Mouse (Mus musculus): Measurements from ENCODE around the gene Tubg1. TPM values are rescaled to one million over a fixed set of nuclear protein-coding genes. Genes with fewer than 3 reads are reported as not detected.
"Not testable (repeated sequence)": the region's sequence is repeated elsewhere in the genome, so short reads cannot be mapped to it uniquely, and the experiment has no call there.

The Tubg1 gene
- total RNA-seq, 2 experiments from 2014 or later: 45.7 to 49.2 TPM

GRCm38 (mm10) chr11:101095314-101096024 is 24.3 kb upstream of the Tubg1 start, which contains the start of gene Psmc3ip:
Gene Psmc3ip, minus strand, starts transcription at chr11:101095436.
- intact Hi-C loops (cut with DNase I): loop anchor here (2.0 kb wide), 1 partner anchor 81 kb away; no protein-coding TSS in a partner anchor

DNA sequence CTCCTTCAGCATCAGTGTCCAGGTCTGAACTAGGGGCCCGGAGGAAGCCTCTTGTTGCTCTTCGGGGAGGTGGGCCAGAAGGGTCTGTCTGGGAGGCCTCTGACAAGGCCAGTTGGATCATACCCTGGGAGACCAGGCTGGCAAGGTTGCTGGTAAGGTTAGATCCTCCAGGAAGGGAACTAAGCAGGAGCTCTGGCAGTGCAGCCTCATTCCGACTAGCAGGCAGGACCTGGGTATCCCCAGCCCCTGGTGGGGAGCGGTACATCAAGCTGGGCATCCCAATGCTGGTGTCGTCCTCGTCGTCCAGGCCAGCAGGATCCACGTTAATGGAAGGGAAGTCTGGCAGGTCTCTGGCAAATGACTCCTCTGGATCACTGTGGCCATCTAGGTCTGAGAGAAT is 21.5 kb upstream of the Tubg1 start:
- DNase-seq (ENCODE audit: low spot score in 2 of 2): no peak
- intact Hi-C loops (cut with DNase I): no loop called here

More at GRCm38 (mm10) chr11:101095314-101096024, 24.3 kb upstream of the Tubg1 start, which contains the start of gene Psmc3ip:
- peak; percentile 92 to 93 for DNase-seq (ENCODE audit: low spot score in 2 of 2)

DNA sequence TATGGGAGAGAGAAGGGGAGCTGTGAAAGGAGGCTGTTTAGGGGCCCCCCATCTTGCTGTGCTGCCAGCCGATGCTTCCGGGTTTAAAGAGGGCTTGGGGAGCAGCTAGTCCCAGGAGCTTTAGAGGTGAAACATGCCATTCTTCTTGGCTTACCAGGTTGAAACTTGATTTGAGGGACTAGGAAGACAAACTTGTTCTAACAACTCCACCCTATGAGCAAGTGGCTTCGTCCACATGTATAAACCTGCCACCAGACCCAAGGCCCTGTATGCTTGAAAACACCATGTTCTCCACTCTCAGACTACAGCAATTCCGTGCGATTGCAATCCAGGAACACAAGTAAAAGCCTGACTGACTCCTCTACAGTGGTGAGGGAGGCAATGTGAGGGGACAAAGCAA is 16.7 kb upstream of the Tubg1 start:
- intact Hi-C loops (cut with DNase I): no loop called here

GRCm38 (mm10) chr11:101109351-101109750 is 10.4 kb upstream of the Tubg1 start:
- intact Hi-C loops (cut with DNase I): no loop called here
- DNase-seq (ENCODE audit: low spot score in 2 of 2): no peak

More for the DNA sequence above, 16.7 kb upstream of the Tubg1 start:
- no peak for DNase-seq (ENCODE audit: low spot score in 2 of 2)

- no peak for DNase-seq (ENCODE audit: low spot score in 2 of 2)
- intact Hi-C loops (cut with DNase I): no loop called here
Observed at GRCm38 (mm10) chr11:101110708-101111107, 9.0 kb upstream of the Tubg1 start.

GRCm38 (mm10) chr11:101111178-101111577 is 8.6 kb upstream of the Tubg1 start:
- intact Hi-C loops (cut with DNase I): no loop called here
- no peak for DNase-seq (ENCODE audit: low spot score in 2 of 2)

DNA sequence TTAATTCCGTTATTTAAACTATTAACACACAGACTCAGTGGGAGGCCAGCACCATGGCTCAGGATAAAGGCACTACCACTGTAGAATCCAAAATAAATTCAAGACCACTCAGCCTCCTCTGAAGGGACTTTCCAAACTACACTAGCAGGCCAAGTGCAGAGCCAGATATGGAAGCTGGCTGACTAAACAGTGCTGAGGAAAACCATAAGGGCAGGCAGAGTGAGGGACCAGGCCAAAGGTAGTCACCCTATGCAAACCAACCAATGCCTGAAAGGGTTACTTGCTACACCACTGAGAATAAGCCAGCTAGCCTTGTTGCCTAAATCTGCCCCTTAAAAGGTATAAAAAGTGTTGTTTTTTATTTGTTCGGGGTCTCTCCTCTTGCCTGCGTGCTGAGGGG is 7.6 kb upstream of the Tubg1 start:
- intact Hi-C loops (cut with DNase I): no loop called here
- no peak for DNase-seq (ENCODE audit: low spot score in 2 of 2)

DNA sequence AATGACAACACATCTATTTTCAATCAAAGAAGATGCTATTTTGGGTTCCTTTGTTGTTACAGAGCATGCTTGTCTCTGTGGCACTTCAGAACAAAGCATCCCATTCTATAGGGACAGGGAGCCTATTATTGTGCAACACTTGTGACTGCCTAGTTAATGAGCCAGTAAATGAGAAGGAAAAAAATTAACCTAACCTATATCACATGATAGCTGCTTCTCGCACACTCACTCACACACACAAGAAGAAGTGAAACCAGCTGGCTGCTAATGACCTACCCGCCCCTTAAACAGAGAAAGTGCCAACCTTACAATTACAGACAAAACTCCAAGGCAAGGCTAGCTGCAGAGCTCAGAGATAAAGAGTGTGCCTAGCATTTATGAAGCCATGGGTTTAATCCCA is 4.2 kb upstream of the Tubg1 start:
- intact Hi-C loops (cut with DNase I): no loop called here
- no peak for DNase-seq (ENCODE audit: low spot score in 2 of 2)

- intact Hi-C loops (cut with DNase I): loop anchor here (2.0 kb wide), 1 partner anchor 53 kb away; the partner anchor contains the start of genes Cntnap1 and Plekhh3
- no peak for DNase-seq (ENCODE audit: low spot score in 2 of 2)
Observed at GRCm38 (mm10) chr11:101118105-101118504, 1.6 kb upstream of the Tubg1 start.

DNA sequence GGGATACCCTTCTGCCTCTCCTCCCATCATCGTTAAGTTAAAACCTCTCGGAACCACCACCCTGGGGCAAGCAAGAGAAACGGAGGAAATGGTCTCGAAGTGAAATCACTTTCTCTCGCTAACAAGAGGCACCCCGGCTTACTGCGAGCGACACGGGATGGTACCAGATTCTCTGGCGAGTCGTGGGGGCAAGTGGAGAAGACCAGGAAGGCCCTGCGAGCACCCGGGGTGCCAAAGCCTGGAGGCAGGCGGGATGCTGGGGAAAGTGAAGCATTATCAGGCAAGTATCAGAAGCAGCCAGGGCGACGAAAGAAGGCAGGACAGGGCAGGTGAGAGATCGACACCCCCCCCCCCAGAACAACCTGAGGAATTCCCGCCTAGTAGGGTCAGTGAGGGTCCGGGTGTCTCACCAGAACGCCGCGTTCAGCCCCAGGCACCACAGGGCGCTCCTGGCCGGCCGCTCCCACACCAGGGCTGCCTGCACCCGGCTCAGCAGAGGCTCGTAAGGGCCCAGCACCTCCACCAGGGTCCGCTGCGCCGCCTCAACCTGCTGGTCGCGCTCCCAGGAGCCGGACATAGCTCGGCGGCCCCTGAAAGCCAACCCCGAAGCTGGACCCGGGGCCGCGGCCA is 492 bp upstream of the Tubg1 start:
- DNase-seq (ENCODE audit: low spot score in 2 of 2): no peak
- intact Hi-C loops (cut with DNase I): loop anchor here (2.0 kb wide), 1 partner anchor 52 kb away; the partner anchor contains the start of genes Cntnap1 and Plekhh3

DNA sequence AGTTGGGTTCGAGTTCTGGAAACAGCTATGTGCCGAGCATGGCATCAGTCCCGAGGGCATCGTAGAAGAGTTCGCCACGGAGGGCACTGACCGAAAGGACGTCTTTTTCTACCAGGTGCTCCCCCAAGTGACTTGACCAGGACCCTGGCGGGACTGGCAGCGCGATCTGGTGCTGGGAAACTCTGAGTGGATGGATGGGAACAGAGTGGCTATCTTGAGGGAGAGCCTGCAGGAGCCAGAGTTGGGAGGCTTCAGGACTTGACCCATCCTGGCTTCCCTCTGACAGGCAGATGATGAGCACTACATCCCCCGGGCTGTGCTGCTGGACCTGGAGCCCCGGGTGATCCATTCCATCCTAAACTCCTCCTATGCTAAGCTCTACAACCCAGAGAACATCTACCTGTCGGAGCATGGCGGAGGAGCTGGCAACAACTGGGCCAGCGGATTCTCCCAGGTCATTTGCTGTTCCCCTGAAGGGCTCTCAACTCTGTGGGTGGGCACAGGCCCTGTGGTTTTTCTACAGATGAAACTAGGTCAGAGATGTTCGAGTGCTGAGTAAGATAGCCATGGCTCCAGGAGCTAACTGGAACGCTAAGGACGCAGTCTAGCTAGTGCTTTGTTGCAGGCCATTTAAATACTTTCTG is 929 bp downstream of the Tubg1 start:
- intact Hi-C loops (cut with DNase I): no loop called here
- no peak for DNase-seq (ENCODE audit: low spot score in 2 of 2)

DNA sequence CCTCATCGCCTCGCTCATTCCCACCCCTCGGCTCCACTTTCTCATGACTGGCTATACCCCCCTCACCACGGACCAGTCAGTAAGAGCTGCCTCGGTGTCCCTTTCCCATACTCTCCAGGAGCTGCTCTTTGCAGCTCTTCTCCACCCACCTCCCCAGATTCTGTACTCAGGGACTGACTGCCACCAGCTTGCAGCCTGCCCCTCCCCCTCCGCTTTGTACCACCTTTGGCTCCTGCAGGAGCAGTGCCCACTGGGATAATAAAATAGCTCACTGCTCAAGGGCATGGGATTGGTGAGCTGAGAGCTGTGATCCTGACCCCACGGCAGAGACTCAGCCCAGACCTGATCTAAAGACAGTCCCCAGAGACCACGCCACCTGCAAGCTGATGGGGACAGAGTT is 4.8 kb downstream of the Tubg1 start:
- DNase-seq (ENCODE audit: low spot score in 2 of 2); intact Hi-C loops (cut with DNase I): not testable (repeated sequence)

DNA sequence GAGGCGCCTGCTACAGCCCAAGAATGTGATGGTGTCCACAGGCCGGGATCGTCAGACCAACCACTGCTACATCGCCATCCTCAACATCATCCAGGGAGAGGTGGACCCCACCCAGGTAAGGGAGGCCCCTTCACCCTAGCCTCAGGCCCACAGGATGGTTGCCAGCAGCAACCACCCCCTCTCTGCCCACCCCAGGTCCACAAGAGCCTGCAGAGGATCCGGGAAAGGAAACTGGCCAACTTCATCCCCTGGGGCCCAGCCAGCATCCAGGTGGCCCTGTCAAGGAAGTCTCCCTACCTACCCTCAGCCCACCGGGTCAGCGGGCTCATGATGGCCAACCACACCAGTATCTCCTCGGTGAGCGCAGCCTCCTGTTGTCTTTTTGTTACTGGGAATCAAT is 5.3 kb downstream of the Tubg1 start:
- intact Hi-C loops (cut with DNase I); DNase-seq (ENCODE audit: low spot score in 2 of 2): not testable (repeated sequence)

- intact Hi-C loops (cut with DNase I): no loop called here
- DNase-seq (ENCODE audit: low spot score in 2 of 2): no peak
Observed at GRCm38 (mm10) chr11:101127075-101127474, 7.3 kb downstream of the Tubg1 start.

DNA sequence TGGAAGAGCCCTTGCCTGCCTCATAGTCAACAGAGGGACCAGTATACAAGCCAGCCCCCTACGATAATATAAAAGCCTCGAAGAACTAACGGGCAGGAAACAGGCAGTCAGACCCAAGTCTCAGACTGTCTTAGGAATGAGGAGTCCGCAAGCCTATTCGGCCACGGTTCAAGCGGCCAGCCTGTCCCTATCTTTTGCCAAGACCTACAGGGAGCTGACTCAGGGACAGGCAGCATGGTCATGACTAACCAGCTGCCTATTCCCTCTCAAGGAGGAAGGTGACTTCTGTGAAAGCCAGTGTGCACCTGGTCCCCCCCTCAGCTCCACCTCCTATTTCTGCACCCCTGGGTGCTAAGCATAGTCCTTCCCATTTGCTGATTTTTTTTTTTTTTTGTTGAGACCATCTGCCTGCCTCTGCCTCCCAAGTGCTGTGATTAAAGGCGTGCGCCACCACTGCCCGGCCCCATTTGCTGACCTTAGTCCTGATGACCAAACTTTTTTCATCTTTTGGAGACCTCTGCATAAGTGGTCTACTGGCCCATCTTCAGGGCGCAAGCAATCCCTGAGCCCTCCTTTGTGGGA is 9.3 kb downstream of the Tubg1 start:
- intact Hi-C loops (cut with DNase I): no loop called here
- no peak for DNase-seq (ENCODE audit: low spot score in 2 of 2)

- intact Hi-C loops (cut with DNase I): no loop called here
- DNase-seq (ENCODE audit: low spot score in 2 of 2): no peak
Observed at GRCm38 (mm10) chr11:101130056-101130756, 10.5 kb downstream of the Tubg1 start.

DNA sequence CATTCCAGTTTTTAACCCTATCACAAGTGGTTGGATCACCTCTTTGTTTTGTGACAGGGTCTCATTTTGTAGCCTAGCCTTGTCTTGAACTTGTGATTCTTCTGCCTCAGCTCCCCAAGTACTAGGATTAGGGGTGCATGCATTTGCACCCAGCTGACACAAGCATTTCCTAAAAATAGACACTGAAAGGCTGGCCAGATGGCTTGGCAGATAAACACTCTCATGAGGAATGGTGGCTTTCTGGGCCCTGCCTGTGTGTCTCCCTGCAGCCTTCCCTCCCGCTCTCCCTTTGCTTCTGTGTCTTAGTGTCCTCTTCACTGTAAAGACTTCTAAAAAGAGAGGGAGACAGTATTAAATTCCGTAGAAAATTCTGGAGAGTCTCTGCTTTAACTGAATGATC is 11.4 kb downstream of the Tubg1 start:
- intact Hi-C loops (cut with DNase I): no loop called here
- DNase-seq (ENCODE audit: low spot score in 2 of 2): no peak

- intact Hi-C loops (cut with DNase I): no loop called here
- DNase-seq (ENCODE audit: low spot score in 2 of 2): no peak
Observed at GRCm38 (mm10) chr11:101131701-101132100, 12.0 kb downstream of the Tubg1 start.

- DNase-seq (ENCODE audit: low spot score in 2 of 2): no peak
- intact Hi-C loops (cut with DNase I): no loop called here
Observed at GRCm38 (mm10) chr11:101133037-101133436, 13.3 kb downstream of the Tubg1 start.
